Mouse (Mus musculus) G1E (cell line): ENCODE measurements around the gene Calhm1.

Source experiments
- CTCF ChIP-seq: IDR thresholded peaks from 2 replicates; pipeline ENCODE4 v1.5.1; 2012; ENCODE audit warnings: low read depth, low read length, inconsistent platforms, mixed read lengths
- GATA1 ChIP-seq: IDR thresholded peaks from 2 replicates; pipeline ENCODE4 v1.6.1; 2012; ENCODE audit warnings: borderline replicate concordance, low read length, inconsistent platforms, mixed read lengths
- GATA2 ChIP-seq: IDR thresholded peaks from 2 replicates; pipeline ENCODE4 v1.6.1; 2012; ENCODE audit warnings: low read depth, low read length, inconsistent platforms, borderline replicate concordance
- TAL1 ChIP-seq: conservative IDR thresholded peaks from 2 replicates; pipeline ENCODE4 v1.6.1; 2012; ENCODE audit warnings: low read depth, low read length, inconsistent platforms, mixed read lengths

DNA sequence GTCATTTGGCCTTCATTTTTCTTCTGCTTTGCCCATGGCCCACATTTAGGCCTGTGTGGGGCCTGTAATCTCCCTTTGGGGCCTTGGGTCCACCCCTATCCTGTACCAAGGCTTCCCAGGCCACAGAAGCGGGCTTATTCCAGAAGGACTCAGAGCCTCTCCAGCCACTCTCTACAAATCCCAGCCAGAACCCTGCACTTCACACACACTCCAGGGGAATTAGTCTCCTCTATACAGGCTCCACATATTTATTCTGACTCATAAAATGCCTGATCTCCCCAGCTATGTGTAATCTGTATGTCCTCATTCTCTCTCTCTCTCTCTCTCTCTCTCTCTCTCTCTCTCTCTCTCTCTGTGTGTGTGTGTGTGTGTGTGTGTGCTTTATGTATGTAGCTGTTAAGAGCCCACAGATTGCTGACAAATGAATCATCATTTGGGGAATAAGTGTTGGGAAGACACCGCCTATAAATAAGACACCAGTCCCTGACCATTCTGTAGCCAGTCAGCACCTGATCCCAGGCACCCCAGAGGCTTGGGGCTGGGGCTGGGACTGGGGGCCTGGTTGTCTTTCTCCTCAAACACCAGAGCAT lies 33.0 kb upstream of the Calhm1 start:
- TF ChIP-seq CTCF (no peak), TAL1 (no peak), GATA1 (no peak), GATA2 (no peak)
